Mouse (Mus musculus) cortical plate, adult 2 months (tissue): ENCODE data around the gene Oprm1.

Experiments used
- CTCF ChIP-seq: fragments of 200-500 bp; IDR thresholded peaks from 2 replicates; pipeline ENCODE4 v1.5.1; 2011; ENCODE audit warnings: mild to moderate bottlenecking, control low read depth, low read length; ENCODE audit not compliant: insufficient read depth; ENCODE audit errors: extremely low read depth
- POLR2A ChIP-seq: fragments of 200-500 bp; IDR thresholded peaks from 2 replicates; pipeline ENCODE4 v1.6.1; 2011; ENCODE audit warnings: mild to moderate bottlenecking, low read length, control low read depth; ENCODE audit not compliant: insufficient read depth; ENCODE audit errors: extremely low read depth

- TF ChIP-seq POLR2A (no peak), CTCF (no peak)
Measured at GRCm38 (mm10) chr10:6979789-6980188, 221.5 kb downstream of the Oprm1 start.
